Mouse (Mus musculus) embryonic facial prominence, embryonic 12.5 days (tissue): Measurements from ENCODE around the gene Prkacb. TPM values are rescaled to one million over a fixed set of nuclear protein-coding genes. Genes with fewer than 3 reads are reported as not detected.
"Not testable (repeated sequence)": the region's sequence is repeated elsewhere in the genome, so short reads cannot be mapped to it uniquely, and the experiment has no call there.

Experiments used
- ATAC-seq: fragments of 200-750 bp; cut with Nextera tagmentation; 2 replicates; pipeline ENCODE4 v1.8.0; 2017; ENCODE audit not compliant: insufficient number of reproducible peaks, insufficient read depth, low FRiP score, low TSS enrichment
- H3K27ac ChIP-seq: fragments of 300-500 bp; sonication (generic); 2 replicates; pipeline ENCODE4 v1.5.1; 2016; ENCODE audit warnings: mild to moderate bottlenecking
- H3K27me3 ChIP-seq: fragments of 300-500 bp; sonication (generic); 2 replicates; pipeline ENCODE4 v1.6.1; 2016; ENCODE audit warnings: mild to moderate bottlenecking, moderate library complexity
- H3K36me3 ChIP-seq: fragments of 300-500 bp; sonication (generic); 2 replicates; pipeline ENCODE4 v1.6.1; 2016; ENCODE audit warnings: mild to moderate bottlenecking
- H3K4me1 ChIP-seq: fragments of 300-500 bp; sonication (generic); 2 replicates; pipeline ENCODE4 v1.6.1; 2016
- H3K4me2 ChIP-seq: fragments of 300-500 bp; sonication (generic); replicated peaks from 2 replicates; pipeline ENCODE4 v1.6.1; 2016; ENCODE audit warnings: mild to moderate bottlenecking, moderate library complexity
- H3K4me3 ChIP-seq: fragments of 300-500 bp; sonication (generic); 2 replicates; pipeline ENCODE4 v1.5.1; 2016; ENCODE audit warnings: mild to moderate bottlenecking
- H3K9ac ChIP-seq: fragments of 300-500 bp; sonication (generic); 2 replicates; pipeline ENCODE4 v1.6.1; 2016; ENCODE audit warnings: mild to moderate bottlenecking, moderate library complexity
- H3K9me3 ChIP-seq: fragments of 300-500 bp; sonication (generic); 2 replicates; pipeline ENCODE4 v1.6.1; 2016; ENCODE audit warnings: mild to moderate bottlenecking, moderate library complexity
- WGBS: fragments of 180-500 bp; shearing (Covaris S2); methylation state at CpG from one replicate; pipeline ENCODE4 v1.1.7; 2016; 5-methylcytosine and 5-hydroxymethylcytosine counted together
- polyA plus RNA-seq: library from polyadenylated mRNA; unstranded; fragments of >200 nt; fragmentation: Nextera tagmentation; extraction: Ambion mirVana; gene quantifications from 2 replicates; pipeline ENCODE4 v1.2.1, GENCODE M21; 2016

The Prkacb gene
- polyA plus RNA-seq, 1 experiment from 2014 or later, result 91.9 TPM

DNA sequence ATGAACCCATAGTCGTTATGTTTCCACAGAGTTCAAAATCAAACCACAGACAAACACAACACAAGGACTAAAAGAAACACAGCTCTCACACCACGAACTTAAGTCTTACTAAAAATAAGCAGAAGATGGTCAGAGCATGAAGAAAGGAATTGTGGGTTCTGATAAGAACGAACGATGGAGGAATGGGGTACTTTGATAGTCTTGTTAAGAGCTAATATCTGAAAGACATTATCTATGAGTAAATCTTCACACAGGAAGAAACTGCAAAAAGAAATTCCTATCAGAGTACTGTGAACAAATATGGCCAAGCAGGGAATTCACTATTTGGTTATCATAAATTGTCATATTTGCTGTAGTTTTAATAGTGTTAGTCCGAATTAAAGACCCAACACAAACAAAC, 36.1 kb downstream of the Prkacb start:
- ATAC-seq, result no peak
- WGBS, result 92% methylated on average over 5 of the region's 5 CpGs

GRCm38 (mm10) chr3:146770853-146771252, 41.9 kb downstream of the Prkacb start:
- H3K36me3 ChIP-seq, result no peaks in the 10 kb centered on the region
- 72% methylated on average over 2 of the region's 2 CpGs for WGBS
- H3K9me3 ChIP-seq, result no peaks in the 10 kb centered on the region
- H3K9ac ChIP-seq, result no peak overlapping the region
- no peak overlapping the region for H3K4me3 ChIP-seq
- no peak overlapping the region for H3K27ac ChIP-seq
- no peak for ATAC-seq
- H3K27me3 ChIP-seq, result no peaks in the 10 kb centered on the region
- H3K4me1 ChIP-seq, result peaks cover 32% of the 10 kb centered on the region
- H3K4me2 ChIP-seq, result no peak overlapping the region

More for the DNA sequence above, 36.1 kb downstream of the Prkacb start:
- Histone ChIP-seq H3K27me3 (no peaks in the 10 kb centered on the region), H3K9me3 (no peaks in the 10 kb centered on the region), H3K4me1 (peaks cover 7% of the 10 kb centered on the region), H3K36me3 (no peaks in the 10 kb centered on the region), H3K9ac (no peak overlapping the region), H3K4me3 (no peak overlapping the region), H3K4me2 (no peak overlapping the region), H3K27ac (no peak overlapping the region)

DNA sequence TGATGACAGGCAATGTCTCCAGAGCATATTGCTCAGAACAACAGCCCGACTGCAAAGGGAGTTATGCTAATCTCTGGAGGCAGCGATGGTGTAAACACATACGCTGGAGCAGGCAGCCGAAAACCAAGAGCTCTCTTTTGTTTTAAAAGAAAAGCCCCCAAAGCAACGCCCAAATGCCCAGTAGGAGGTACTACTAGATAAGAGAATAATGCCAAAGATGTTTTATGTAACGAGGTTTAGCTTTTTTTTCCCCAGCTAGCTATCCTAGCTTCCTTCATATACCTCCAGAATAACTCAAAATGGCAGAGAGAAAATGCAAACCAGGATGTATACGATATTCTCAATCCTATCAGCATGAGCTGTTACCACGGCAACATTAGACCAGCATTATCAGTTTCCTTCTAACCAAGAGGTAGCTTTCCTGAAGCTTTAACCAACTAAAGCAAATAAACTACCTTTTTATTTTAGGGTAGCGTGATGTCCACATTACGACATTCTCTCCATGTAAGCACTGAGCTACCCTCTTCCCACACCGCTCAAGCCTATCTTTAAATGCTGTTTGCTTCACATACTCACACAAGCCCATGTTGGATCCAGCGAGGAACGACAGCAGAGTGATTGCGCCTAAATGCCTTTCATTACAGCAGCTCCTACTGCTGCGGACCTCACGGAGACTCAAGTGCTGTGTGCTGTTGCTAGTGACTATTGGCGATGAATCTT, 42.7 kb downstream of the Prkacb start:
- no peak overlapping the region for H3K9ac ChIP-seq
- H3K4me3 ChIP-seq, result no peak overlapping the region
- ATAC-seq, result 0 out of 2 replicates have a peak, but pooled peaks have one; percentile 56
- no peaks in the 10 kb centered on the region for H3K27me3 ChIP-seq
- WGBS, result 22% methylated on average over 17 of the region's 17 CpGs
- H3K4me1 ChIP-seq, result peaks cover 32% of the 10 kb centered on the region
- 0 out of 2 replicates have a peak overlapping the region, but pooled peaks have one; percentile 2 for H3K27ac ChIP-seq
- H3K4me2 ChIP-seq, result peak overlapping the region; percentile 29
- no peaks in the 10 kb centered on the region for H3K9me3 ChIP-seq
- no peaks in the 10 kb centered on the region for H3K36me3 ChIP-seq

DNA sequence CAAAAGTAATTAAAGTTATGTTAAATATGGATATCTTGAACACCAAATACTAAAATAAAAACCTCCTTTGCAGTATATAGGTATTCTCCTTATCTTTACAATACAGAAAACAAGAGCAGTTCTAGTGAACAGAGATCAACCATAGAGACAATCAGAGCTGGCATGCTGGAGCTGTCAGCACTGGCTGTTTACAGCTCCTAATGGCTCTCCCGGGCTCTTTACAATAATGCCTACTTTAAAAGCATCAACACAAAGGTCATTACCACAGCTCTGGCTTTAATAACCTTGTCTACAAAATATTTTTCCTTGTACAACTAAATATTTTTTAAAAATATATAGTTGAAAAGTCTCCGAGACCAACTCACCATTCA, 43.2 kb downstream of the Prkacb start:
- Histone ChIP-seq H3K9me3 (no peaks in the 10 kb centered on the region), H3K36me3 (no peaks in the 10 kb centered on the region), H3K27me3 (no peaks in the 10 kb centered on the region), H3K4me2 (no peak overlapping the region), H3K4me3 (no peak overlapping the region), H3K27ac (no peak overlapping the region), H3K9ac (no peak overlapping the region), H3K4me1 (peaks cover 32% of the 10 kb centered on the region)
- WGBS, result 30% methylated on average over 2 of the region's 2 CpGs
- no peak for ATAC-seq

- 72% methylated on average over 3 of the region's 3 CpGs for WGBS
- no peak overlapping the region for H3K27ac ChIP-seq
- H3K9me3 ChIP-seq, result no peaks in the 10 kb centered on the region
- no peak overlapping the region for H3K4me2 ChIP-seq
- no peak overlapping the region for H3K4me3 ChIP-seq
- no peaks in the 10 kb centered on the region for H3K36me3 ChIP-seq
- H3K27me3 ChIP-seq, result no peaks in the 10 kb centered on the region
- H3K4me1 ChIP-seq, result peaks cover 32% of the 10 kb centered on the region
- no peak for ATAC-seq
- no peak overlapping the region for H3K9ac ChIP-seq
Observed at GRCm38 (mm10) chr3:146768921-146769320, 43.9 kb downstream of the Prkacb start.

GRCm38 (mm10) chr3:146768360-146768759, 44.4 kb downstream of the Prkacb start:
- H3K9ac ChIP-seq, result no peak overlapping the region
- WGBS, result 84% methylated on average over 5 of the region's 5 CpGs
- H3K4me3 ChIP-seq, result no peak overlapping the region
- ATAC-seq, result no peak
- H3K27ac ChIP-seq, result no peak overlapping the region
- peaks cover 32% of the 10 kb centered on the region for H3K4me1 ChIP-seq
- no peaks in the 10 kb centered on the region for H3K36me3 ChIP-seq
- no peaks in the 10 kb centered on the region for H3K9me3 ChIP-seq
- H3K4me2 ChIP-seq, result no peak overlapping the region
- H3K27me3 ChIP-seq, result no peaks in the 10 kb centered on the region

DNA sequence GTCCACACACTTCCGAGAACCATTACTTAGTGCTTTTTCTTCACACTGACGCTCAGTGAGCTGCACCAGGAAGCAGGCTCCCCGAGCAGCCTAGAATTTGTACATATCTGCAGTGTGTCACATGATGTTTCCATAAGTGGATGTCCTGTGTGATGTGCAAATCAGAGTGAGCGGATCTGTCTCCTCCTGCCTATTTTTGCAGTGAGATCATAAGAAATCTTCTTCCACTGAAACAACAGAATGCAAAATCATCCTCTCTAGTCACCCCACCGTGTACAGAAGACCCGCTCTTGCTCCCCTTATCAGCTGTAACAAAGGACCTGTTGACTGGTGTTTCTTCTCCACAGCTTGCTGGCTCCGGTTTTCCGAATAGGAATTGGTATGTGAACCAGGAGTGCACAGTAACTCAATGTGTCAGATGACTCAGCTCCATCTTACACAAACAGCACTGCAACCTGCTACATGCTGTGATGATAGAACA, 46.0 kb downstream of the Prkacb start:
- no peak for ATAC-seq
- no peak overlapping the region for H3K9ac ChIP-seq
- WGBS, result 68% methylated on average over 8 of the region's 8 CpGs

DNA sequence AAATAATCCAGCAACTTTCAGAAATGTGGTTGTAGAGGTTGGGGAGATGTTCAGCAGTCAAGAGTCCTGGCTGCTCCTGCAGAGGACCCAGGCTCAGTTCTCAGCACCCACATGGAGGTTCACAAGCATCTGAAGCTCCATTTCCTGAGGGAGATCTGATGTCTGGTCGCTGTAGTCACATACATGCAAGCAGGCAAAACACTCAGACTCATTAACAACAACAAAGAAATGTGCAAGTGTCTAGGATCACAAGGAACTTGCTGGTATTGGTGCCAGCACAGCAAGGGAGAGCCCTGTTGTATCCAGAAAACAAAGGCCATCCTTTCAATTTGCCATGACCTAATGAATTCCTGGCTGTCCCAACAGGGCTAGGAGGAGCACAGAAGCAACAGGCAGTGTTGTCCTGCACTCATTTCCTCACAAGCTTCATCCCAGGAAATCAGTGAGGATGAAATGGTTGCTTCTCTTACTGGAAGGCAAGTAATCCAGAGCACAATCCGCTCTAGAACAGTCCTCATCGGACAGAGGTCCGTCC, 46.7 kb downstream of the Prkacb start:
- ATAC-seq, result no peak
- WGBS, result 89% methylated on average over 4 of the region's 4 CpGs
- H3K27ac ChIP-seq, result no peak overlapping the region
- no peak overlapping the region for H3K4me2 ChIP-seq
- H3K36me3 ChIP-seq, result no peaks in the 10 kb centered on the region
- peaks cover 30% of the 10 kb centered on the region for H3K4me1 ChIP-seq
- no peaks in the 10 kb centered on the region for H3K27me3 ChIP-seq
- H3K4me3 ChIP-seq, result no peak overlapping the region
- H3K9ac ChIP-seq, result no peak overlapping the region
- no peaks in the 10 kb centered on the region for H3K9me3 ChIP-seq

More for the DNA sequence above, 46.0 kb downstream of the Prkacb start:
- H3K9me3 ChIP-seq, result no peaks in the 10 kb centered on the region
- H3K27ac ChIP-seq, result no peak overlapping the region
- H3K36me3 ChIP-seq, result no peaks in the 10 kb centered on the region
- peaks cover 30% of the 10 kb centered on the region for H3K4me1 ChIP-seq
- no peaks in the 10 kb centered on the region for H3K27me3 ChIP-seq
- H3K4me2 ChIP-seq, result no peak overlapping the region
- no peak overlapping the region for H3K4me3 ChIP-seq

- 93% methylated on average over 3 of the region's 3 CpGs for WGBS
Observed at GRCm38 (mm10) chr3:146764871-146765529, 47.8 kb downstream of the Prkacb start.

DNA sequence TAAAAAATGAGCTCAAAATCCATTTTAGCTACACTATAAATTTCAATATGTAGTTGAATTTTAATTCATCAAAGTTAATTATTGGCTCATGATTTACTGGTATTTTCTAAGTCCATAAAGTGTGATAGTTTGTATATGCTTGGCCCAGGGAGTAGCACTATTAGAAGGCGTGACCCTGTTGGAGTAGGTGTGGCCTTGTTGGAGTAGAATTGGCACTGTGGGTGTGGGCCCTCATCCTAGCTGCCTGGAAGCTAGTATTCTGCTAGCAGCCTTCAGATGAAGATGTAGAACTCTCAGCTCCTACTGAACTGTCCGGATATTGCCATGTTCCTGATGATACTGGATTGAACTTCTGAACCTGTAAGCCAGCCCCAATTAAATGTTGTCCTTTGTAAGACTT, 49.7 kb downstream of the Prkacb start:
- H3K4me2 ChIP-seq, H3K27me3 ChIP-seq, ATAC-seq, H3K27ac ChIP-seq, H3K9ac ChIP-seq, H3K9me3 ChIP-seq, H3K4me3 ChIP-seq, H3K36me3 ChIP-seq: not testable (repeated sequence)
- H3K4me1 ChIP-seq, result peaks cover 16% of the 10 kb centered on the region
- WGBS, result 96% methylated on average over 2 of the region's 2 CpGs

More at GRCm38 (mm10) chr3:146764871-146765529, 47.8 kb downstream of the Prkacb start:
- Histone ChIP-seq H3K4me2 (no peak overlapping the region), H3K4me3 (no peak overlapping the region), H3K27ac (no peak overlapping the region), H3K9ac (no peak overlapping the region), H3K36me3 (no peaks in the 10 kb centered on the region), H3K27me3 (no peaks in the 10 kb centered on the region), H3K4me1 (peaks cover 22% of the 10 kb centered on the region), H3K9me3 (no peaks in the 10 kb centered on the region)
- ATAC-seq, result no peak

DNA sequence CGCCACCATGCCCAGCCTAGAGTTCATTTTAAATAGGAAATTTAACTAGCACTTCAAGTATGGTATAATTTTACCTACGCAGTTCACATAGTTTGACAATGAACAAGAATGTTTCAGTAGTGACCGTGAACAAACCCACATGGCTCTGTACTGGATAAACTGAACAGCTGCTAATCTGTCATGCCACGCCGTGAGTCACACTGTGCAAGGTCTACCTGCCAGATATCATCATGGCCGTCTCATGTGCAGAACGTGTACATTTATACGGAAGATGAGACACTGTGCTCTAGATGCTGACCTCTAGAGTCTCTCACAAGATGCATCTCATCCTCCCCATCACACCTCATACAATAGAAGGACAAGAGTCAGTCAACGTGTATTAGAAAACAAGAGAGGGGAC, 51.5 kb downstream of the Prkacb start:
- 93% methylated on average over 9 of the region's 9 CpGs for WGBS
- H3K9me3 ChIP-seq, result no peaks in the 10 kb centered on the region

More for the DNA sequence above, 51.5 kb downstream of the Prkacb start:
- Histone ChIP-seq H3K9ac (no peak overlapping the region), H3K27ac (no peak overlapping the region), H3K27me3 (no peaks in the 10 kb centered on the region), H3K4me3 (no peak overlapping the region), H3K4me2 (no peak overlapping the region), H3K4me1 (0 out of 2 replicates have a peak, but pooled peaks cover under 1% of the 10 kb centered on the region), H3K36me3 (no peaks in the 10 kb centered on the region)
- no peak for ATAC-seq
